Mouse (Mus musculus) myocyte (in vitro differentiated cells): ENCODE data around the gene Pmel.

ENCODE experiments used
- CEBPB ChIP-seq: IDR thresholded peaks from 2 replicates; pipeline ENCODE4 v1.6.1; 2011; ENCODE audit warnings: mild to moderate bottlenecking, moderate library complexity; ENCODE audit not compliant: poor library complexity, insufficient read depth, severe bottlenecking
- E2F4 ChIP-seq: IDR thresholded peaks from one replicate; pipeline ENCODE4 v1.6.1; 2011; ENCODE audit warnings: mild to moderate bottlenecking, control low read depth, moderate library complexity; ENCODE audit not compliant: insufficient read depth
- MAX ChIP-seq: IDR thresholded peaks from one replicate; pipeline ENCODE4 v1.6.1; 2011; ENCODE audit warnings: low read depth, mild to moderate bottlenecking, control low read depth
- MYOD1 ChIP-seq, 3 experiments: IDR thresholded peaks; one replicate each; pipeline ENCODE4 v1.6.1; 2011; ENCODE audit warnings: control low read depth in 2 of 3, low read depth in 2 of 3, mild to moderate bottlenecking in 2 of 3, moderate library complexity in 1 of 3; ENCODE audit not compliant: insufficient read length in 2 of 3, control insufficient read depth in 1 of 3
- MYOG ChIP-seq, 3 experiments: IDR thresholded peaks; one replicate each; pipeline ENCODE4 v1.6.1; 2011; ENCODE audit warnings: control low read depth in 2 of 3, low read depth in 2 of 3, mild to moderate bottlenecking in 2 of 3; ENCODE audit not compliant: insufficient read length in 2 of 3, control insufficient read depth in 1 of 3, insufficient read depth in 1 of 3
- POLR2A ChIP-seq: IDR thresholded peaks from one replicate; pipeline ENCODE4 v1.6.1; 2011; ENCODE audit warnings: low read depth, mild to moderate bottlenecking, control low read depth, moderate library complexity; ENCODE audit not compliant: insufficient read length
- POLR2AphosphoS2 ChIP-seq: IDR thresholded peaks from one replicate; pipeline ENCODE4 v1.6.1; 2011; ENCODE audit warnings: low read depth, control low read depth; ENCODE audit not compliant: insufficient read length
- REST ChIP-seq: IDR thresholded peaks from one replicate; pipeline ENCODE4 v1.6.1; 2011; ENCODE audit warnings: mild to moderate bottlenecking, control low read depth, moderate library complexity; ENCODE audit not compliant: insufficient read depth, insufficient read length
- TCF12 ChIP-seq: IDR thresholded peaks from one replicate; pipeline ENCODE4 v1.6.1; 2011; ENCODE audit warnings: mild to moderate bottlenecking, control low read depth; ENCODE audit not compliant: poor library complexity, insufficient read depth, severe bottlenecking
- USF1 ChIP-seq: IDR thresholded peaks from one replicate; pipeline ENCODE4 v1.6.1; 2011; ENCODE audit warnings: low read depth, mild to moderate bottlenecking, control low read depth, moderate library complexity

DNA sequence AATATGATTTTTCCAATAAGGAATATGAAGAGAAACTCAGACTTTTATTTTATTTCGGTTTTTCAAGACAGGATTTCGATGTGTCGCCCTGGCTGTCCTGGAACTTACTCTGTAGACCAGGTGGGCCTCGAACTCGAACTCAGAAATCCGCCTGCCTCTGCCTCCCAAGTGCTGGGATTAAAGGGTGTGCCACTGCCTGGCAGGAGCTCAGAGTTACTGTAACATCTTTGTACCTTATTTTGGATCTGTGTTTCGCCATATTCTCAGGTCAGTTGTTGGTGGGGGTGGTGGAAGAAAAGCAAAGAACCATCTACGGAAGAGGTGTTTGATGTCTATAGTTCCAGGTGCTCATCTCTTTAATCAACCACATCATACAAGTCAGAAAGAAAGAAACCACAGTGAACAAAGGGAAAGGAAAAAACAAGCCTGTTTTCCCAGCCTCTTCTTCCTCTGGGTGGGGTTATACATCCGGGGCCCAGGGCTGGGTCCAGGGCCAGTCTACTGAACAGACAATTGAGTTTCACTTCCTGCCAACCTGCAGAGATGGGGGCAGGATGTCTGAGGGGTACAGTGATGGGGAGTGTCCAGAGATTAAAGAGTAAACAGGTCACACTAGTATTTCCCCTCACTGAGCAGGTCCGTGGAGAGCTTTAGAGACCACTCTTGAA lies 42.1 kb downstream of the Pmel start:
- TF ChIP-seq POLR2A (no peak), MAX (no peak), E2F4 (no peak), POLR2AphosphoS2 (no peak), USF1 (no peak), TCF12 (no peak), MYOD1 (IDR thresholded peaks at IDR 0.05; ENCODE audit: control insufficient read depth in 1 of 3, insufficient read length in 2 of 3, low read depth in 2 of 3) (no peak), REST (no peak), MYOG (IDR thresholded peaks at IDR 0.05; ENCODE audit: control insufficient read depth in 1 of 3, insufficient read depth in 1 of 3, insufficient read length in 2 of 3, low read depth in 2 of 3) (no peak), CEBPB (no peak)
